Mouse (Mus musculus): ENCODE measurements around the gene Nit2.

Gene Nit2

GRCm38 (mm10) chr16:57163694-57164093, 3.4 kb downstream of the Nit2 start:
- DNase-seq (ENCODE audit: extremely low read depth, low read depth), result no peak

- DNase-seq (ENCODE audit: extremely low read depth, low read depth), result no peak
Measured at GRCm38 (mm10) chr16:57162841-57163240, 4.3 kb downstream of the Nit2 start.

- DNase-seq (ENCODE audit: extremely low read depth, low read depth), result no peak
Measured at GRCm38 (mm10) chr16:57159835-57160234, 7.3 kb downstream of the Nit2 start.

- DNase-seq (ENCODE audit: extremely low read depth, low read depth), result no peak
Measured at GRCm38 (mm10) chr16:57157728-57158127, 9.4 kb downstream of the Nit2 start.

- no peak for DNase-seq (ENCODE audit: extremely low read depth, low read depth)
Measured at GRCm38 (mm10) chr16:57157076-57157475, 10.1 kb downstream of the Nit2 start.

GRCm38 (mm10) chr16:57155899-57156298, 11.2 kb downstream of the Nit2 start:
- DNase-seq (ENCODE audit: extremely low read depth, low read depth), result no peak

GRCm38 (mm10) chr16:57151437-57151836, 15.7 kb downstream of the Nit2 start:
- no peak for DNase-seq (ENCODE audit: extremely low read depth, low read depth)

GRCm38 (mm10) chr16:57144741-57145140, 22.4 kb downstream of the Nit2 start:
- no peak for DNase-seq (ENCODE audit: extremely low read depth, low read depth)

GRCm38 (mm10) chr16:57133611-57134010, 33.5 kb downstream of the Nit2 start:
- no peak for DNase-seq (ENCODE audit: extremely low read depth, low read depth)

GRCm38 (mm10) chr16:57132326-57132725, 34.8 kb downstream of the Nit2 start:
- DNase-seq (ENCODE audit: extremely low read depth, low read depth), result no peak

- no peak for DNase-seq (ENCODE audit: extremely low read depth, low read depth)
Measured at GRCm38 (mm10) chr16:57131544-57131943, 35.6 kb downstream of the Nit2 start.

- no peak for DNase-seq (ENCODE audit: extremely low read depth, low read depth)
Measured at GRCm38 (mm10) chr16:57130752-57131400, 36.3 kb downstream of the Nit2 start.

- DNase-seq (ENCODE audit: extremely low read depth, low read depth), result no peak
Measured at GRCm38 (mm10) chr16:57127825-57128224, 39.3 kb downstream of the Nit2 start.

- no peak for DNase-seq (ENCODE audit: extremely low read depth, low read depth)
Measured at GRCm38 (mm10) chr16:57126268-57126667, 40.9 kb downstream of the Nit2 start.

- no peak for DNase-seq (ENCODE audit: extremely low read depth, low read depth)
Measured at GRCm38 (mm10) chr16:57122682-57123445, 44.3 kb downstream of the Nit2 start.

- DNase-seq (ENCODE audit: extremely low read depth, low read depth), result no peak
Measured at GRCm38 (mm10) chr16:57121816-57122415, 45.2 kb downstream of the Nit2 start.

- DNase-seq (ENCODE audit: extremely low read depth, low read depth), result peak; percentile 95
Measured at GRCm38 (mm10) chr16:57120913-57121815, 46.0 kb downstream of the Nit2 start, which contains the start of gene Tomm70a. Gene Tomm70a (plus strand): TSS chr16:57121703.

GRCm38 (mm10) chr16:57117562-57117961, 49.6 kb downstream of the Nit2 start:
- DNase-seq (ENCODE audit: extremely low read depth, low read depth), result no peak

- DNase-seq (ENCODE audit: extremely low read depth, low read depth), result no peak
Measured at GRCm38 (mm10) chr16:57116066-57116465, 51.1 kb downstream of the Nit2 start.
